Mouse (Mus musculus) limb, embryonic 15.5 days (tissue): Measurements from ENCODE around the gene Gm21366. TPM values are rescaled to one million over a fixed set of nuclear protein-coding genes. Genes with fewer than 3 reads are reported as not detected.
"Not testable (repeated sequence)": the region's sequence is repeated elsewhere in the genome, so short reads cannot be mapped to it uniquely, and the experiment has no call there.

Experiments used
- ATAC-seq: fragments of 200-750 bp; cut with Nextera tagmentation; 2 replicates; pipeline ENCODE4 v1.8.0; 2017; ENCODE audit warnings: low read depth, moderate TSS enrichment; ENCODE audit not compliant: insufficient number of reproducible peaks, low FRiP score, low TSS enrichment
- H3K27ac ChIP-seq: fragments of 300-500 bp; sonication (generic); 2 replicates; pipeline ENCODE4 v1.5.1; 2015; ENCODE audit warnings: moderate library complexity, mild to moderate bottlenecking, inconsistent platforms
- H3K27me3 ChIP-seq: fragments of 300-500 bp; sonication (generic); 2 replicates; pipeline ENCODE4 v1.6.1; 2015; ENCODE audit warnings: inconsistent platforms
- H3K36me3 ChIP-seq: fragments of 300-500 bp; sonication (generic); 2 replicates; pipeline ENCODE4 v1.6.1; 2015; ENCODE audit warnings: inconsistent platforms
- H3K4me1 ChIP-seq: fragments of 300-500 bp; sonication (generic); 2 replicates; pipeline ENCODE4 v1.6.1; 2015; ENCODE audit warnings: inconsistent platforms
- H3K4me2 ChIP-seq: fragments of 300-500 bp; sonication (generic); 2 replicates; pipeline ENCODE4 v1.6.1; 2015; ENCODE audit warnings: mild to moderate bottlenecking, inconsistent platforms
- H3K4me3 ChIP-seq: fragments of 300-500 bp; sonication (generic); 2 replicates; pipeline ENCODE4 v1.5.1; 2015; ENCODE audit warnings: mild to moderate bottlenecking, inconsistent platforms
- H3K9ac ChIP-seq: fragments of 300-500 bp; sonication (generic); 2 replicates; pipeline ENCODE4 v1.6.1; 2015; ENCODE audit warnings: inconsistent platforms
- H3K9me3 ChIP-seq: fragments of 300-500 bp; sonication (generic); 2 replicates; pipeline ENCODE4 v1.6.1; 2016; ENCODE audit warnings: inconsistent platforms
- WGBS: fragments of 180-500 bp; shearing (Covaris S2); methylation state at CpG from one replicate; pipeline ENCODE4 v1.1.7; 2015; 5-methylcytosine and 5-hydroxymethylcytosine counted together
- polyA plus RNA-seq: library from polyadenylated mRNA; unstranded; fragments of >200 nt; fragmentation: Nextera tagmentation; extraction: Ambion mirVana; gene quantifications from 2 replicates; pipeline ENCODE4 v1.2.1, GENCODE M21; 2015

The Gm21366 gene
- polyA plus RNA-seq, result not detected in 2 replicates

DNA sequence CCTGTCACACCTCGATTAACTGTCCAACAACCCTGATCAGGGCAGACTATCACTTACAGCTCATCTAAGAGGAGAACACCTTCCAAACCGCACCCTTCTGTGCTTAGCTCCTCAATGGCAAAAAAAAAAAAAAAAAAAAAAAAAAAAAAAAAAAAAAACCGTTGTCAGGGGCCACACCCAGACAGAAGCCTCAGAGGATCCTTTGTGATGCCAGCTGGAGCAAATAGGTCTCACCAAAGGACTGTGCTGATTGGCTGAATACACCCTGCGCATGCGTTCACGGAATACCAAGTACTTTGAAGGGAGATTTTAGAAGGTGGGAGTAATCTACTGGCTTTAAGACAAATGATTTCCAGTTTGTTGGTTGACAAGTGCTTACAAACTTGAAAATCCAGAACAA, at the start of gene Gm21366:
Gene Gm21366, minus strand, starts transcription at position 101 of the 400 bp plus-strand sequence.
- H3K9ac ChIP-seq, H3K27me3 ChIP-seq, H3K27ac ChIP-seq, ATAC-seq, H3K4me1 ChIP-seq, H3K9me3 ChIP-seq, H3K36me3 ChIP-seq, H3K4me2 ChIP-seq, H3K4me3 ChIP-seq: not testable (repeated sequence)
- WGBS, result no CpG with 5 or more reads among the region's 6 CpGs
